Mouse (Mus musculus) MEL (cell line): ENCODE measurements at regions not wholly inside any gene's neighbourhood (a gene's known extent, or its start where the extent isn't known, plus 50 kb on each side); places are given as distances from the start of the nearest gene placed in this dataset.

Experiments used
- CTCF ChIP-seq, 3 experiments: IDR thresholded peaks in 2 of 3; conservative IDR thresholded peaks in 1 of 3; 2 replicates each; pipeline ENCODE4 v1.5.1; 2011 to 2012; ENCODE audit warnings: low read length in 3 of 3, low read depth in 2 of 3, mild to moderate bottlenecking in 2 of 3, improper control_type of control experiment in 1 of 3, inconsistent platforms in 1 of 3, mixed read lengths in 1 of 3, moderate library complexity in 1 of 3; ENCODE audit not compliant: control insufficient read depth in 1 of 3, insufficient read depth in 1 of 3, poor library complexity in 1 of 3, severe bottlenecking in 1 of 3
- EP300 ChIP-seq, 2 experiments: IDR thresholded peaks; 2 replicates each; pipeline ENCODE4 v1.6.1; 2011; ENCODE audit warnings: improper control_type of control experiment in 2 of 2, low read length in 2 of 2, low read depth in 1 of 2, mild to moderate bottlenecking in 1 of 2
- GABPA ChIP-seq: IDR thresholded peaks from 2 replicates; pipeline ENCODE4 v1.6.1; 2012; ENCODE audit warnings: low read depth, mild to moderate bottlenecking, inconsistent platforms, low read length, improper control_type of control experiment, moderate library complexity
- MAX ChIP-seq: IDR thresholded peaks from 2 replicates; pipeline ENCODE4 v1.6.1; 2011; ENCODE audit warnings: low read length, improper control_type of control experiment
- MAZ ChIP-seq: IDR thresholded peaks from 2 replicates; pipeline ENCODE4 v1.6.1; 2012; ENCODE audit warnings: low read depth, mild to moderate bottlenecking, inconsistent platforms, low read length, improper control_type of control experiment
- MEF2A ChIP-seq: IDR thresholded peaks from 2 replicates; pipeline ENCODE4 v1.6.1; 2014; ENCODE audit warnings: low read depth, mild to moderate bottlenecking, inconsistent platforms, low read length, improper control_type of control experiment; ENCODE audit not compliant: poor library complexity, insufficient replicate concordance, severe bottlenecking; ENCODE audit errors: extremely low read depth
- MYC ChIP-seq: IDR thresholded peaks from 2 replicates; pipeline ENCODE4 v1.6.1; 2011; ENCODE audit warnings: low read depth, mild to moderate bottlenecking, low read length, improper control_type of control experiment, moderate library complexity
- POLR2A ChIP-seq, 2 experiments: IDR thresholded peaks; 2 replicates each; pipeline ENCODE4 v1.6.1; 2011 to 2012; ENCODE audit warnings: low read length in 2 of 2, mild to moderate bottlenecking in 2 of 2, control low read depth in 1 of 2, improper control_type of control experiment in 1 of 2, low read depth in 1 of 2, moderate library complexity in 1 of 2; ENCODE audit not compliant: control insufficient read depth in 1 of 2, insufficient read depth in 1 of 2, poor library complexity in 1 of 2
- POLR2AphosphoS5 ChIP-seq: IDR thresholded peaks from 2 replicates; pipeline ENCODE4 v1.6.1; 2012; ENCODE audit warnings: low read depth, borderline replicate concordance, mild to moderate bottlenecking, inconsistent platforms, low read length, moderate library complexity, mixed read lengths
- SIN3A ChIP-seq: IDR thresholded peaks from 2 replicates; pipeline ENCODE4 v1.6.1; 2012; ENCODE audit warnings: low read length, improper control_type of control experiment, inconsistent platforms
- UBTF ChIP-seq: IDR thresholded peaks from 2 replicates; pipeline ENCODE4 v1.6.1; 2012; ENCODE audit warnings: low read depth, mild to moderate bottlenecking, inconsistent platforms, low read length, improper control_type of control experiment, moderate library complexity, borderline replicate concordance; ENCODE audit not compliant: insufficient read depth
- ZC3H11A ChIP-seq: IDR thresholded peaks from 2 replicates; pipeline ENCODE4 v1.6.1; 2012; ENCODE audit warnings: low read depth, mild to moderate bottlenecking, inconsistent platforms, low read length, improper control_type of control experiment
- ZMIZ1 ChIP-seq: IDR thresholded peaks from 2 replicates; pipeline ENCODE4 v1.6.1; 2012; ENCODE audit warnings: low read depth, mild to moderate bottlenecking, inconsistent platforms, low read length, improper control_type of control experiment, moderate library complexity

GRCm38 (mm10) chr3:60731331-60731730 is 258.7 kb downstream of the Mbnl1 start:
- TF ChIP-seq CTCF (IDR thresholded peaks at IDR 0.05 in 2 of 3, conservative IDR thresholded peaks at IDR 0.05 in 1 of 3; ENCODE audit: control insufficient read depth in 1 of 3, insufficient read depth in 1 of 3, low read depth in 2 of 3, low read length in 3 of 3, poor library complexity in 1 of 3, severe bottlenecking in 1 of 3), result peak in 1 of 3 experiments; percentile 44; a peak in 2 of 6 replicates
- TF ChIP-seq ZC3H11A, result peak; percentile 40
- no peak for TF ChIP-seq UBTF
- no peak for TF ChIP-seq POLR2A (IDR thresholded peaks at IDR 0.05; ENCODE audit: control insufficient read depth in 1 of 2, insufficient read depth in 1 of 2, low read depth in 1 of 2, low read length in 2 of 2, poor library complexity in 1 of 2)
- no peak for TF ChIP-seq ZMIZ1
- no peak for TF ChIP-seq POLR2AphosphoS5
- no peak for TF ChIP-seq SIN3A
- TF ChIP-seq MYC, result no peak
- TF ChIP-seq EP300 (IDR thresholded peaks at IDR 0.05; ENCODE audit: low read depth in 1 of 2, low read length in 2 of 2), result no peak
- no peak for TF ChIP-seq MEF2A
- TF ChIP-seq MAZ, result no peak
- TF ChIP-seq MAX, result no peak
- TF ChIP-seq GABPA, result no peak
